Mouse (Mus musculus) liver, embryonic 14.5 days (tissue): ENCODE measurements around the gene Cfap46. TPM values are rescaled to one million over a fixed set of nuclear protein-coding genes. Genes with fewer than 3 reads are reported as not detected.

ENCODE experiments used
- ATAC-seq: fragments of 200-750 bp; cut with Nextera tagmentation; 2 replicates; pipeline ENCODE4 v1.8.0; 2017; ENCODE audit warnings: moderate number of reproducible peaks, mild to moderate bottlenecking, moderate library complexity; ENCODE audit not compliant: insufficient read depth
- DNase-seq, 3 experiments: peaks; one replicate each; pipeline ENCODE4 v3.0.0-alpha.2; 2012 to 2013; ENCODE audit warnings: low read depth in 3 of 3, low spot score in 3 of 3
- H3K27ac ChIP-seq: fragments of 300-500 bp; sonication (generic); 2 replicates; pipeline ENCODE4 v1.5.1; 2014; ENCODE audit warnings: moderate library complexity, mild to moderate bottlenecking, control low read depth, inconsistent platforms
- H3K27me3 ChIP-seq: fragments of 300-500 bp; sonication (generic); 2 replicates; pipeline ENCODE4 v1.6.1; 2014; ENCODE audit warnings: mild to moderate bottlenecking, low read length, moderate library complexity; ENCODE audit not compliant: control insufficient read depth, insufficient read depth
- H3K36me3 ChIP-seq: fragments of 300-500 bp; sonication (generic); replicated peaks from 2 replicates; pipeline ENCODE4 v1.6.1; 2014; ENCODE audit warnings: low read depth; ENCODE audit not compliant: control insufficient read depth, insufficient read depth
- H3K4me1 ChIP-seq, 2 experiments: fragments of 200-500 bp in 1 of 2; fragments of 300-500 bp in 1 of 2; sonication (generic) in 1 of 2; replicated peaks; 2 replicates each; pipeline ENCODE4 v1.6.1; 2012 to 2014; ENCODE audit warnings: antibody characterized with exemption in 1 of 2, inconsistent platforms in 1 of 2, low read length in 1 of 2; ENCODE audit not compliant: control insufficient read depth in 2 of 2, insufficient read depth in 2 of 2
- H3K4me2 ChIP-seq: fragments of 300-500 bp; sonication (generic); 2 replicates; pipeline ENCODE4 v1.6.1; 2014; ENCODE audit warnings: low read depth, mild to moderate bottlenecking, control low read depth, moderate library complexity
- H3K4me3 ChIP-seq, 2 experiments: fragments of 200-500 bp in 1 of 2; fragments of 300-500 bp in 1 of 2; sonication (generic) in 1 of 2; 2 replicates each; pipeline ENCODE4 v1.5.1; 2012 to 2014; ENCODE audit warnings: low read depth in 2 of 2, low read length in 2 of 2, mild to moderate bottlenecking in 2 of 2, control low read depth in 1 of 2, inconsistent platforms in 1 of 2, moderate library complexity in 1 of 2; ENCODE audit not compliant: insufficient read depth in 1 of 2
- H3K9ac ChIP-seq: fragments of 300-500 bp; sonication (generic); replicated peaks from 2 replicates; pipeline ENCODE4 v1.6.1; 2014; ENCODE audit warnings: mild to moderate bottlenecking, control low read depth, moderate library complexity
- H3K9me3 ChIP-seq: fragments of 300-500 bp; sonication (generic); 2 replicates; pipeline ENCODE4 v1.6.1; 2016; ENCODE audit warnings: low read length, mixed read lengths; ENCODE audit not compliant: control insufficient read depth
- CTCF ChIP-seq: IDR thresholded peaks from 2 replicates; pipeline ENCODE4 v1.5.1; 2016; ENCODE audit warnings: antibody characterized with exemption, low read depth, control low read depth
- EP300 ChIP-seq: IDR thresholded peaks from 2 replicates; pipeline ENCODE4 v1.6.1; 2016; ENCODE audit warnings: antibody characterized with exemption, low read depth
- WGBS: fragments of 180-500 bp; shearing (Covaris S2); extraction: QIAGEN DNeasy Blood & Tissue Kit; methylation state at CpG from one replicate; pipeline ENCODE4 v1.1.7; 2014; ENCODE audit not compliant: insufficient replicate concordance; 5-methylcytosine and 5-hydroxymethylcytosine counted together
- polyA plus RNA-seq, 2 experiments: library from polyadenylated mRNA; depleted of rRNA in 1 of 2; stranded (reverse) in 1 of 2; unstranded in 1 of 2; fragments of >200 nt; fragmentation: Nextera tagmentation in 1 of 2; extraction: Ambion mirVana in 1 of 2; gene quantifications; 2 replicates each; pipeline versions ENCODE4 v1.2.1 to v1.2.3; 2012 to 2014

Gene Cfap46
- polyA plus RNA-seq, 2 experiments, result not detected

DNA sequence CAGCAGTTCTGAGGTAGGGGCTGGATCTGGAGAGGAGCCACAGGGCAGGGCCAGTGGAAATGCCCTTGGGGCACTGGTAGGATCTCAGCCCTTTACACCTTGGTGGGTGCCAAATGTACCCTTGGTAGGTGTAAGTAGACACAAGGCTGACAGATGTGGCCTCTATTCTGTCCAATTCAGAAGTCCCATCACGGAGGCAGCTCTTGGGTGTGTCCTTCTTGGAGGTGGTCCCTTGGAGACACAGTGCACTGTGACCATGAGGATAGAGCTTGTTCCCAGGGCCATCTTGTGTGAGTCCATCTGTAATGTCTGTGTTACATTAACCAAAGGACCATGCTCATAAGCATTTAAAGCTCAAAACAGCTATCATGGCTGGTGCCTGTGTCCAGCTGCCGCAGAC, 37.6 kb upstream of the Cfap46 start:
- no peaks in the 10 kb centered on the region for H3K27me3 ChIP-seq
- H3K4me3 ChIP-seq, result no peak overlapping the region
- H3K27ac ChIP-seq, result no peak overlapping the region
- ATAC-seq (no peak), DNase-seq (no peak)
- no peak overlapping the region for H3K4me2 ChIP-seq
- no peaks in the 10 kb centered on the region for H3K9me3 ChIP-seq
- H3K4me1 ChIP-seq, result no peaks in the 10 kb centered on the region
- no peaks in the 10 kb centered on the region for H3K36me3 ChIP-seq
- H3K9ac ChIP-seq, result no peak overlapping the region
- TF ChIP-seq CTCF (no peak), EP300 (no peak)
- 64% methylated on average over 2 of the region's 2 CpGs for WGBS

DNA sequence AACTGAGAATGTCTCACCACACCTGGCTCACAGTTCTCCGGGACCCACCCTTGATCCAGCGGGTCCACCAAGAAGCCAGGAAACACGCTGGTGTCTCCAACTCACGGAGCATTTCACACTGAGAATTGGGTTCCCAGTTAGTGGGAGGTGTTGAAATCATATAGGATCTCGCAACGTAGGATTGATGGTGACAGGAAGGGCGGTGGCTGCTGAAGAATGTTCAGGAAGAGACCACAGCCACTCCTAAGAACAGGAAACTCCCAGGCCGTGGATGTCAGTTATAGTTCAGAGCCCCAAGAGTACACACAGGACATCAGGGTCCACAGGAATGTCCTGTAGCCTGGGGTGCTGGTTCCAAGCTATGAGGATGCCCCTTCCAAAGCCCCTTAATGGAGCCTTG, 34.2 kb upstream of the Cfap46 start:
- H3K9me3 ChIP-seq, result no peaks in the 10 kb centered on the region
- H3K9ac ChIP-seq, result no peak overlapping the region
- TF ChIP-seq CTCF, result no peak
- TF ChIP-seq EP300, result no peak
- H3K4me1 ChIP-seq, result no peaks in the 10 kb centered on the region
- H3K27me3 ChIP-seq, result no peaks in the 10 kb centered on the region
- DNase-seq (no peak), ATAC-seq (no peak)
- WGBS, result 43% methylated on average over 8 of the region's 8 CpGs
- no peak overlapping the region for H3K4me2 ChIP-seq
- no peak overlapping the region for H3K27ac ChIP-seq
- no peaks in the 10 kb centered on the region for H3K36me3 ChIP-seq
- no peak overlapping the region for H3K4me3 ChIP-seq

DNA sequence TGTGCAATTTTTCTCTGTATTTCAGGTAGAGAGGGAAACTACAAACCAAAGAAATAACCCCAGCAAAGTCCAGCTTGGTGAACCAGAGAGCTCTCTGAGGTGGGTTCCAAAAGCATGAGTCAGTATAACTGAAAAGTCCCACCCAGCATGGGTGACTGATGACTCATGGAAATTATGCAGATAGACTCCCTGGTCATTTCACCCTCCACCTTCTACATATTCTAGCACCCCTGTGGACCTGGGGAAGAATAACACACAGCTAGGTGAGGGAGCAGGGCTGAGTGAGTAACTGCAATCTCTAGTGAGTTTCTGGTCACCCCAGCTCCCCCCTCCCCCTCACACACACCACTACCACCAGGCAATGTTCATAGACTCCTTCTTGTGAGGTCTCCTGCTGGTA, 28.2 kb upstream of the Cfap46 start:
- Histone ChIP-seq H3K27me3 (no peaks in the 10 kb centered on the region; the same call in 1 of the 2 replicates), H3K9me3 (no peaks in the 10 kb centered on the region), H3K27ac (no peak overlapping the region), H3K4me1 (no peaks in the 10 kb centered on the region), H3K4me2 (no peak overlapping the region), H3K9ac (no peak overlapping the region), H3K36me3 (no peaks in the 10 kb centered on the region), H3K4me3 (no peak overlapping the region)
- TF ChIP-seq EP300 (no peak), CTCF (no peak)
- no peak for DNase-seq
- no peak for ATAC-seq

DNA sequence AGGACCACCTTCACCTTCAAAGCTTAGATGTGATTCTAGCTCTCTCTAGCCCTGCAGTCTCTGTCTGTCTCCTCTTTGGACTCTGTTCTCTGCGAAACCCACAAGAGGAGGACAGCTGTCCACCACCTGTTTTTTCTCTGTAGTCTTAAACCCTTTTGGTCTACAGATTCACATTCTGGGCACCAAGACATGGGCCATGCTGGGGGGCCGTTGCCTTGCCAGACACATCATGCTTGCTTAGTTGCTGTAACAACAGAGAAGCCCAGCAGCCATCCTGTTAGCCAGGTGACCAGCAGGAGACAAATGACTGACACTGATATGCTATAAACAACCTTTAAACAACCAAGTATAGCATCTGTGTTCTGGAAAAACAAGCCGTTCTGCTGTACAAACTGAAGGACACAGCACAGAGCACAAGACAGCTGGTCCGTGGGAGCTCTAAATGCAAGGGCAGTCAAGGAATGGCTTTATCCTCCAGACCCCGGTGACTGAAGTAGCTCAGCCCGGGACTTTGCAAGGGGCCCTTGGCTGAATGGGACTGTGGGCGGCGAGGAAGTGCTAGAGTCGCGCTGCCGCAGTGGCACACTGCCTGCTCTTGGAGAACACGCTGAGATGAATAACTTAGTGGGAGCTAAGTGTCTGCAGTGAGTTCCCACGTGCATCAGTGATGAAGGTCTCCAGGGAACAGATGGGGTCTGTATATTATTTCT, 22.9 kb upstream of the Cfap46 start:
- ATAC-seq, result no peak
- H3K9ac ChIP-seq, result no peak overlapping the region
- no peaks in the 10 kb centered on the region for H3K9me3 ChIP-seq
- H3K4me2 ChIP-seq, result no peak overlapping the region
- H3K36me3 ChIP-seq, result no peaks in the 10 kb centered on the region
- H3K27me3 ChIP-seq, result no peaks in the 10 kb centered on the region; the same call in 1 of the 2 replicates
- H3K4me1 ChIP-seq, result peaks cover 0 to 5% of the 10 kb centered on the region in 2 experiments; a peak in 2 of 4 replicates
- DNase-seq, result no peak
- TF ChIP-seq CTCF, result no peak
- no peak for TF ChIP-seq EP300
- H3K27ac ChIP-seq, result no peak overlapping the region
- WGBS, result 51% methylated on average over 13 of the region's 13 CpGs
- no peak overlapping the region for H3K4me3 ChIP-seq

DNA sequence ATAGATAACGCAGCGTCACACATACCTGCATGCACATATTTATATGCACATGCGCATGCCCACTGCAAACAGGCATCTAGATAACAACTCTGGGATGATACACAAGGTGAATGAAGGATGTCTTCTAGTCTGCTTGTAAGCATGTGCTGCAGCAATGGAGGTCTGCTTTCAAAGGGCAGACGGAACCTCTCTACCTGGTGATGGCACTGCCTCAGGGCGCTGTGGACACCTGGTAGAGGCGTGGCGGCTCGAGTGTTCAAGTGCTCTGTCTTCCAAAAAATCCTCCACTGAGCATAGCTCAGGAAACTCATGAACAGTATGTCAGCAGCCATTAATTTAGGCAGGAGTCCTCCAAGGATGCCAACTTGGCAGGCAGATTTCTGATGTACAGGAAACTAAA, 22.2 kb upstream of the Cfap46 start:
- H3K27me3 ChIP-seq, result no peaks in the 10 kb centered on the region; the same call in 1 of the 2 replicates
- 71% methylated on average over 8 of the region's 8 CpGs for WGBS
- H3K9ac ChIP-seq, result no peak overlapping the region
- no peak overlapping the region for H3K4me3 ChIP-seq
- H3K27ac ChIP-seq, result no peak overlapping the region
- peaks cover 0 to 5% of the 10 kb centered on the region in 2 experiments; a peak in 2 of 4 replicates for H3K4me1 ChIP-seq
- no peak for TF ChIP-seq CTCF
- TF ChIP-seq EP300, result no peak
- ATAC-seq, result no peak
- H3K36me3 ChIP-seq, result no peaks in the 10 kb centered on the region
- no peaks in the 10 kb centered on the region for H3K9me3 ChIP-seq
- H3K4me2 ChIP-seq, result no peak overlapping the region
- no peak for DNase-seq
